Mouse (Mus musculus) ES-E14 (cell line): Measurements from ENCODE around the gene Resp18. TPM values are rescaled to one million over a fixed set of nuclear protein-coding genes. Genes with fewer than 3 reads are reported as not detected.

Experiments
- DNase-seq: peaks from one replicate; pipeline ENCODE4 v3.0.0-alpha.2; 2013; ENCODE audit warnings: low read depth, low spot score
- H3K27ac ChIP-seq: 2 replicates; pipeline ENCODE4 v1.5.1; 2012; ENCODE audit warnings: low read depth, mild to moderate bottlenecking, low read length, moderate library complexity, mixed read lengths; ENCODE audit not compliant: poor library complexity, insufficient read depth, severe bottlenecking
- H3K36me3 ChIP-seq: 2 replicates; pipeline ENCODE4 v1.6.1; 2012; ENCODE audit warnings: mild to moderate bottlenecking, low read length, moderate library complexity, mixed read lengths; ENCODE audit not compliant: control insufficient read depth, poor library complexity, insufficient read depth, severe bottlenecking
- H3K4me1 ChIP-seq, 2 experiments: fragments of 150-350 bp in 1 of 2; sonication (generic) in 1 of 2; 2 replicates each; pipeline ENCODE4 v1.6.1; 2012; ENCODE audit warnings: low read length in 2 of 2, mild to moderate bottlenecking in 1 of 2, mixed read lengths in 1 of 2; ENCODE audit not compliant: control insufficient read depth in 2 of 2, insufficient read depth in 2 of 2, poor library complexity in 1 of 2
- H3K4me3 ChIP-seq, 2 experiments: fragments of 150-350 bp in 1 of 2; sonication (generic) in 1 of 2; 2 replicates each; pipeline ENCODE4 v1.5.1; 2012; ENCODE audit warnings: low read length in 2 of 2, low read depth in 1 of 2, mild to moderate bottlenecking in 1 of 2, mixed read lengths in 1 of 2; ENCODE audit not compliant: insufficient read depth in 1 of 2, poor library complexity in 1 of 2, severe bottlenecking in 1 of 2
- H3K9ac ChIP-seq: 2 replicates; pipeline ENCODE4 v1.6.1; 2012; ENCODE audit warnings: low read depth, mild to moderate bottlenecking, low read length, mixed read lengths; ENCODE audit not compliant: poor library complexity, insufficient read depth, severe bottlenecking
- H3K9me3 ChIP-seq: fragments of 150-350 bp; sonication (generic); 2 replicates; pipeline ENCODE4 v1.6.1; 2012; ENCODE audit warnings: low read depth, mild to moderate bottlenecking, low read length; ENCODE audit not compliant: control insufficient read depth, insufficient read depth
- CHD2 ChIP-seq: IDR thresholded peaks from 2 replicates; pipeline ENCODE4 v1.6.1; 2014; ENCODE audit warnings: mild to moderate bottlenecking, low read depth, low read length, inconsistent platforms
- HCFC1 ChIP-seq: IDR thresholded peaks from 2 replicates; pipeline ENCODE4 v1.6.1; 2012; ENCODE audit warnings: low read length, inconsistent platforms, borderline replicate concordance; ENCODE audit not compliant: insufficient read depth
- MAFK ChIP-seq: IDR thresholded peaks from 2 replicates; pipeline ENCODE4 v1.6.1; 2014; ENCODE audit warnings: mild to moderate bottlenecking, low read depth, low read length, inconsistent platforms; ENCODE audit not compliant: insufficient read depth
- ZC3H11A ChIP-seq: IDR thresholded peaks from 2 replicates; pipeline ENCODE4 v1.6.1; 2012; ENCODE audit warnings: low read depth, mild to moderate bottlenecking, inconsistent platforms, low read length, borderline replicate concordance
- ZNF384 ChIP-seq: IDR thresholded peaks from 2 replicates; pipeline ENCODE4 v1.6.1; 2012; ENCODE audit warnings: low read depth, low read length, inconsistent platforms
- in situ Hi-C, 2 experiments: fragments of 600-800 bp; cut with MboI; formaldehyde crosslinking; loops; one replicate each; pipeline ENCODE4 v1.15.1; 2025; ENCODE audit warnings: low sequenced_read_pairs in 2 of 2, inconsistent platforms in 1 of 2; ENCODE audit not compliant: unreplicated experiment in 2 of 2
- total RNA-seq: library from RNA; depleted of rRNA; stranded (reverse); fragments of 300-350 nt; gene quantifications from 2 replicates; pipeline ENCODE4 v1.2.3, GENCODE M21; 2012

Gene Resp18
- total RNA-seq, 1 experiment: not detected

- Histone ChIP-seq H3K27ac (no peak within 1 kb of the TSS), H3K36me3 (no peaks in the 10 kb centered on the region), H3K9ac (peak within 1 kb of the TSS; percentile 33), H3K4me1 (peaks cover 0 to 4% of the 10 kb centered on the region in 2 experiments; a peak in 1 of 4 replicates), H3K9me3 (no peaks in the 10 kb centered on the region), H3K4me3 (peak within 1 kb of the TSS; percentile 60 to 75)
- TF ChIP-seq MAFK (no peak), CHD2 (no peak), ZC3H11A (no peak), ZNF384 (no peak), HCFC1 (no peak)
- in situ Hi-C loops: no loop called here
- no peak for DNase-seq
These were observed 13.9 kb downstream of the Resp18 start, which contains the start of gene Ptprn for GRCm38 (mm10) chr1:75264091-75264880. Gene Ptprn, minus strand, starts transcription at chr1:75264502.

GRCm38 (mm10) chr1:75262969-75263951 is 15.0 kb downstream of the Resp18 start:
- Histone ChIP-seq H3K4me1 (peaks cover 0 to 4% of the 10 kb centered on the region in 2 experiments; a peak in 1 of 4 replicates), H3K9ac (peak overlapping the region; percentile 33), H3K4me3 (peak overlapping the region; percentile 60 to 75), H3K27ac (no peak overlapping the region), H3K36me3 (no peaks in the 10 kb centered on the region), H3K9me3 (no peaks in the 10 kb centered on the region)
- peak; percentile 84 for DNase-seq
- no peak for TF ChIP-seq CHD2
- peak; percentile 87 for TF ChIP-seq MAFK
- in situ Hi-C loops: no loop called here

- in situ Hi-C loops: no loop called here
- Histone ChIP-seq H3K36me3 (no peaks in the 10 kb centered on the region), H3K4me1 (peaks cover 0 to 4% of the 10 kb centered on the region in 2 experiments; a peak in 1 of 4 replicates), H3K9me3 (no peaks in the 10 kb centered on the region), H3K4me3 (no peak overlapping the region), H3K9ac (no peak overlapping the region), H3K27ac (no peak overlapping the region)
- no peak for DNase-seq
- TF ChIP-seq HCFC1 (no peak), MAFK (no peak), CHD2 (no peak), ZNF384 (no peak), ZC3H11A (no peak)
These were observed 16.9 kb downstream of the Resp18 start for GRCm38 (mm10) chr1:75261278-75261677.

GRCm38 (mm10) chr1:75255516-75256046 is 22.6 kb downstream of the Resp18 start:
- Histone ChIP-seq H3K4me1 (peaks cover 4 to 21% of the 10 kb centered on the region in 2 experiments; a peak in 2 of 4 replicates), H3K36me3 (no peaks in the 10 kb centered on the region), H3K4me3 (no peak overlapping the region), H3K9me3 (no peaks in the 10 kb centered on the region), H3K9ac (no peak overlapping the region), H3K27ac (no peak overlapping the region)
- no peak for DNase-seq
- TF ChIP-seq HCFC1 (no peak), ZNF384 (no peak), MAFK (no peak), CHD2 (no peak), ZC3H11A (no peak)
- in situ Hi-C loops: no loop called here
